Mouse (Mus musculus) small intestine, adult 2 months (tissue): ENCODE measurements around the gene Dnajb5.

ENCODE experiments used
- CTCF ChIP-seq: fragments of 200-500 bp; IDR thresholded peaks from 2 replicates; pipeline ENCODE4 v1.5.1; 2012; ENCODE audit warnings: low read depth, mild to moderate bottlenecking, control low read depth, inconsistent platforms, low read length, moderate library complexity, mixed read lengths; ENCODE audit not compliant: insufficient replicate concordance, insufficient read length; ENCODE audit errors: extremely low read depth
- POLR2A ChIP-seq: fragments of 200-500 bp; IDR thresholded peaks from 2 replicates; pipeline ENCODE4 v1.6.1; 2012; ENCODE audit warnings: low read depth, mild to moderate bottlenecking, control low read depth, inconsistent platforms, low read length, moderate library complexity

GRCm38 (mm10) chr4:42904523-42904922 is 45.1 kb upstream of the Dnajb5 start:
- TF ChIP-seq CTCF (no peak), POLR2A (no peak)
